Mouse (Mus musculus) thymus, postnatal 0 days (tissue): Measurements from ENCODE around the gene Atg4b. TPM values are rescaled to one million over a fixed set of nuclear protein-coding genes. Genes with fewer than 3 reads are reported as not detected.

ENCODE experiments used
- DNase-seq: peaks from one replicate; pipeline ENCODE4 v3.0.0-alpha.2; 2015; ENCODE audit warnings: low spot score
- polyA plus RNA-seq: library from polyadenylated mRNA; unstranded; fragments of >200 nt; fragmentation: Nextera tagmentation; extraction: Ambion mirVana; gene quantifications from 2 replicates; pipeline ENCODE4 v1.2.1, GENCODE M21; 2015

Atg4b gene
- polyA plus RNA-seq = 72.8 and 76.0 TPM in 2 replicates

GRCm38 (mm10) chr1:93751290-93751689 lies at the start of gene Atg4b:
TSS of gene Atg4b (plus strand) at chr1:93751500.
- no peak for DNase-seq

GRCm38 (mm10) chr1:93702106-93702505 lies 49.2 kb upstream of the Atg4b start:
- no peak for DNase-seq

GRCm38 (mm10) chr1:93703472-93704048 lies 47.7 kb upstream of the Atg4b start:
- DNase-seq = no peak

- DNase-seq = no peak
Measured at GRCm38 (mm10) chr1:93704341-93704740, 47.0 kb upstream of the Atg4b start.

- DNase-seq = no peak
Measured at GRCm38 (mm10) chr1:93705389-93705788, 45.9 kb upstream of the Atg4b start.

GRCm38 (mm10) chr1:93716166-93716565 lies 35.1 kb upstream of the Atg4b start:
- DNase-seq = no peak

GRCm38 (mm10) chr1:93721557-93721956 lies 29.7 kb upstream of the Atg4b start:
- DNase-seq = no peak

- no peak for DNase-seq
Measured at GRCm38 (mm10) chr1:93724623-93725022, 26.7 kb upstream of the Atg4b start.

- DNase-seq = no peak
Measured at GRCm38 (mm10) chr1:93725665-93726064, 25.6 kb upstream of the Atg4b start.

GRCm38 (mm10) chr1:93726116-93726515 lies 25.2 kb upstream of the Atg4b start:
- DNase-seq = no peak

GRCm38 (mm10) chr1:93726974-93727373 lies 24.3 kb upstream of the Atg4b start:
- DNase-seq = peak; percentile 44

- no peak for DNase-seq
Measured at GRCm38 (mm10) chr1:93731103-93731502, 20.2 kb upstream of the Atg4b start.

- DNase-seq = no peak
Measured at GRCm38 (mm10) chr1:93731880-93732281, 19.4 kb upstream of the Atg4b start.

- DNase-seq = no peak
Measured at GRCm38 (mm10) chr1:93735859-93736258, 15.4 kb upstream of the Atg4b start.

GRCm38 (mm10) chr1:93737711-93738110 lies 13.6 kb upstream of the Atg4b start:
- DNase-seq = no peak

- DNase-seq = no peak
Measured at GRCm38 (mm10) chr1:93740671-93741070, 10.6 kb upstream of the Atg4b start.

GRCm38 (mm10) chr1:93741987-93742386 lies 9.3 kb upstream of the Atg4b start:
- no peak for DNase-seq

- DNase-seq = peak; percentile 8
Measured at GRCm38 (mm10) chr1:93742910-93743309, 8.4 kb upstream of the Atg4b start.

- DNase-seq = no peak
Measured at GRCm38 (mm10) chr1:93746179-93746578, 5.1 kb upstream of the Atg4b start.

GRCm38 (mm10) chr1:93748539-93748938 lies 2.8 kb upstream of the Atg4b start:
- DNase-seq = no peak

- DNase-seq = peak; percentile 27
Measured at GRCm38 (mm10) chr1:93753911-93754572, 2.7 kb downstream of the Atg4b start.

- DNase-seq = peak; percentile 89
Measured at GRCm38 (mm10) chr1:93754573-93755290, 3.4 kb downstream of the Atg4b start, which contains the start of gene Thap4. TSS of gene Thap4 (minus strand) at chr1:93754864.

- peak; percentile 22 for DNase-seq
Measured at GRCm38 (mm10) chr1:93755291-93755610, 4.0 kb downstream of the Atg4b start.
